In the genomic region with DNA sequence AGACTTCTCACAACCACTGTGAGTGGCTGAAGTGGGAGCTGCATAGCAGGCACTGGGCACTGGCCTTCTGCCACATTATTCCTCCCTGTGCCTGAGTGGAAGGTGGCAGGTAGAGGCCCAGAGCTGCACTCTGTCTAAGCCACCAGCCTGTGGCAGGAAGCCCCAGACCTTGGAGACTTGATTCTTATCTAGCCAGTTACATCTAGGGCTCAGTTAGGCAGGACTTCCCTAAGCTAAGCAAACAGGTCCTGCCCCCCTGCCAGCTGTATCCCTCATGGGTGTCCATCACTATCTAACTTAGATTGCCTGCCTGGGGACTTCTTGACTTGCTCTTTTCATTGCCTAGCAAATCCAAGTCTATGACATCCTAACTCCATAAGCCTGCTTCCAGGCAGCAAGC, we compare ENCODE assay signal across 26 mouse cellular contexts.
DNase-seq lines count a peak whose midpoint lies in the region; ATAC-seq lines count a peak whose summit lies in the region.
"Had no signal": no experiment of that assay in that cellular context is flagged by ENCODE, and none has a peak within 500 bp of the region (broad histone marks: within the 10 kb centered on the region; RNA-seq: fewer than 3 reads in every experiment).

No protein-coding gene starts in this region.

- H3K4me3 ChIP-seq in liver, embryonic 11.5 days (ENCODE audit: low read depth, low read length) = no peak overlapping the region
- H3K4me3 ChIP-seq: embryonic facial prominence, embryonic 10.5 days; heart, adult 2 months; heart, embryonic 13.5 days; hindbrain, embryonic 15.5 days; liver, embryonic 15.5 days; lung, embryonic 15.5 days; midbrain, embryonic 15.5 days; myocyte had no signal

- ATAC-seq in activated CD4-positive, CD25-positive, alpha-beta regulatory T cell, adult 4 months = peak; percentile 32
- ATAC-seq in megakaryocyte progenitor cell, adult 5-6 weeks (replicated peaks; ENCODE audit: poor library complexity) = peak; percentile 30; the same call in 1 of the 2 replicates
- ATAC-seq in liver, embryonic 11.5 days (replicated peaks; ENCODE audit: low FRiP score) = no peak
- ATAC-seq: forebrain, embryonic 16.5 days; intestine, embryonic 16.5 days; midbrain, embryonic 15.5 days had no signal

- no peaks in the 10 kb centered on the region for H3K36me3 ChIP-seq in liver, embryonic 11.5 days (ENCODE audit: control insufficient read depth, insufficient read depth, low read length)
- H3K36me3 ChIP-seq: embryonic facial prominence, embryonic 10.5 days; heart, embryonic 13.5 days; hindbrain, embryonic 15.5 days; liver, embryonic 15.5 days; lung, embryonic 15.5 days; midbrain, embryonic 15.5 days had no signal

- DNase-seq in kidney, postnatal 10 days = peak; percentile 23
- DNase-seq in kidney, adult 8-10 months = no peak
- DNase-seq in thymus, postnatal 25 days = peak; percentile 63
- DNase-seq in right cerebral cortex, postnatal 36 days (ENCODE audit: low spot score in 2 of 2) = no peak
- DNase-seq in liver, embryonic 11.5 days (ENCODE audit: low spot score) = no peak
- no peak for DNase-seq in left cerebral cortex, adult 9 months (ENCODE audit: low spot score in 2 of 2)
- DNase-seq: adrenal gland, postnatal 36 days; B cell, adult 2 months; cerebellum, adult 9-11 months; gastrocnemius, postnatal 10 days; heart, adult 2 months; heart, postnatal 36 days; lung, postnatal 36 days; right cerebral cortex, adult 18-20 months had no signal

- no peak overlapping the region for H3K9ac ChIP-seq in liver, embryonic 11.5 days (ENCODE audit: low read depth, low read length)
- H3K9ac ChIP-seq: heart, embryonic 13.5 days; hindbrain, embryonic 15.5 days; liver, embryonic 15.5 days; lung, embryonic 15.5 days; midbrain, embryonic 15.5 days had no signal

- H3K9me3 ChIP-seq in liver, embryonic 11.5 days (ENCODE audit: control insufficient read depth, low read length) = no peaks in the 10 kb centered on the region
- H3K9me3 ChIP-seq: embryonic facial prominence, embryonic 10.5 days; heart, embryonic 13.5 days; hindbrain, embryonic 15.5 days; liver, embryonic 15.5 days; lung, embryonic 15.5 days; midbrain, embryonic 15.5 days had no signal

- no peak overlapping the region for H3K4me2 ChIP-seq in liver, embryonic 11.5 days
- H3K4me2 ChIP-seq: heart, embryonic 13.5 days; hindbrain, embryonic 15.5 days; liver, embryonic 15.5 days; lung, embryonic 15.5 days; midbrain, embryonic 15.5 days had no signal

- peaks cover 25% of the 10 kb centered on the region for H3K4me1 ChIP-seq in liver, embryonic 11.5 days (replicated peaks; ENCODE audit: control insufficient read depth, insufficient read depth, low read length)
- H3K4me1 ChIP-seq: hindbrain, embryonic 15.5 days; midbrain, embryonic 15.5 days had no signal

- no peaks in the 10 kb centered on the region for H3K27me3 ChIP-seq in liver, embryonic 11.5 days (replicated peaks; ENCODE audit: control insufficient read depth, insufficient read depth, low read length)
- H3K27me3 ChIP-seq: heart, embryonic 13.5 days; hindbrain, embryonic 15.5 days; liver, embryonic 15.5 days; lung, embryonic 15.5 days; midbrain, embryonic 15.5 days had no signal

- H3K27ac ChIP-seq in liver, embryonic 11.5 days (ENCODE audit: low read depth, low read length) = no peak overlapping the region
- H3K27ac ChIP-seq: embryonic facial prominence, embryonic 10.5 days; heart, adult 2 months; heart, embryonic 13.5 days; hindbrain, embryonic 15.5 days; kidney, postnatal 0 days; liver, embryonic 15.5 days; lung, embryonic 15.5 days; midbrain, embryonic 15.5 days had no signal

Comparison
In these comparisons a context has a peak if more than half of its experiments do, and no peak if none do; other contexts are left out.
1. DNase-seq: peak in kidney, postnatal 10 days (single experiment) and thymus, postnatal 25 days (single experiment); none in kidney, adult 8-10 months (0 of 2), right cerebral cortex, postnatal 36 days (0 of 2), liver, embryonic 11.5 days (single experiment) and left cerebral cortex, adult 9 months (0 of 2).